Mouse (Mus musculus) 416B (cell line): ENCODE measurements around the gene Bcl9.

Experiments
- DNase-seq: peaks from one replicate; pipeline ENCODE4 v3.0.0; 2011; ENCODE audit warnings: low read depth

The Bcl9 gene

DNA sequence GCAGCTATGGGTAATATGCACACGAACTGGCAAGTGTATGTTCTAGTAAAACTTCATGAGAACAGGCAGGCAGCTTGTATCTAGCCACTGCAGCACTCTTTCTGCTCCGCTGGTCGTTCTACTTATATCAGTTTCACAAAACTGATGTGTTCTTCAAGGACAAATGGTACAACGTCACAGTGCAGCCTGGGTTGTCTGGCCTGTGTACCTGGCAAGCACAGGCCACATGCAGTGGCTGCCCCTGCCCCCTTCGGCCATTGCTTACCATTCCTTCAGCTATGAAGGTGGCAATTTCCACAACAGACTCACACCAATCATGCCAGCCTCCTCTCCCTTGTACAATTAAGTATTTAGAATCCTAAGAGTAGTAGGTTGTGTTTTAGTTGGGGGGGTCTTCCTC lies 125.1 kb downstream of the Bcl9 start:
- DNase-seq: no peak

DNA sequence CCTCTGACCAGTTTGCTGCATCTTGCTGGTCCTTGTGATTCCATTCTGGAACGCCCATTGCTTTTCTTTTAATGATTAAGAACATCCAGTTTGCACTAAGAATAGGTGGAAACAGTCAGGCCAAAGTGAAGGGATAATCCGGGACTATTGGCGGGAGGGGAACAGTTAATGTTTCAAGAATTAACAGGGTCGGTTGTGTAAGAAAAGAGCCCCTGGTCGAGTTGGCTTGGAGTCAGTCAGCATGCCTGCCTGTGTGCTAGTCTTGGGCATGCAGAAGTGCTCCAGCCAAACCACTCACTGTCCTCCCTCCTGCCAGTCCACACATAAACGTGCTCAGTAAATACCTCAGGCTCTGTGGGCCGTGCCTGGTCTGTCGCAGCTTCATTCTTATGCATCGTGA lies 125.5 kb downstream of the Bcl9 start:
- no peak for DNase-seq

GRCm38 (mm10) chr3:97171531-97171930 lies 126.2 kb downstream of the Bcl9 start:
- no peak for DNase-seq

DNA sequence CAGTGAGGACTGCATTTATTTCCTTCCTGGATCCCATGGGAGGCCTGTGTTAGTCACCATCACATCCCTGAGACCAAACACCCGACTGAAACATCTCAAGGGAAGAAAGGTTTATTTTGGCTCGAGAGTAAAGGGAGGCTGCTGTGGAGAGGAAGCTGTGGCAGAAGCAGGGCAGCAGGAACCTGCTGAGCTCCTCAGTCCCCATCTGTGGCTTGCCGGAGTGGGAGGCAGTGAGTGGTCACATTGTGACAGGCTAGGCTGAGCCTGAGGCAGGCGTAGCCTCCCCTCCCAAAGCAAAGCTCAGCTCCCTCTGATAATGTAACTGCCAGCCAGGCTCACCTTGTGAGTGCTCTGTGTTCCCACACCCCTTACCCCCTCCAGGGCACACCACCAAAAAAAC lies 130.6 kb downstream of the Bcl9 start:
- no peak for DNase-seq

GRCm38 (mm10) chr3:97164477-97164876 lies 133.2 kb downstream of the Bcl9 start:
- no peak for DNase-seq

DNA sequence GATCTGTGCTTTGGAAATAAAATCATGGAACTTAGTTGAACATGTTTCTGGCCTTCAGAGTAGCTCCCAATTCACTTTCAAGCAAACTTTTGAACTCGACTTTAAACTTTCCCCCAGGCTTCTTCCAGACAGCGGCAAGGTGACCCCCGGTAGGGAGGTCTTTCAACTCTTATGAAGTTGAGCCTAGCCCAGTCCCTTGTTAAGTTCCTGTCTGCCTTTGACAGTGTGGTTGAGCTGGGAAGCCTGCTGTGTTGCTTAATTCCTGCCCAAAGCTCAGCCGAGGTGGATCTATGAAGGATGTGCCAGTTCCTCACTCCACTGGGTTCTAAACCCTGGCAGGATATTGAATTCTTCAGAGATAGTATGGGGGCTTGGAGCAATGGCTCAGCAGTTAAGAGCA lies 135.9 kb downstream of the Bcl9 start:
- DNase-seq: no peak

DNA sequence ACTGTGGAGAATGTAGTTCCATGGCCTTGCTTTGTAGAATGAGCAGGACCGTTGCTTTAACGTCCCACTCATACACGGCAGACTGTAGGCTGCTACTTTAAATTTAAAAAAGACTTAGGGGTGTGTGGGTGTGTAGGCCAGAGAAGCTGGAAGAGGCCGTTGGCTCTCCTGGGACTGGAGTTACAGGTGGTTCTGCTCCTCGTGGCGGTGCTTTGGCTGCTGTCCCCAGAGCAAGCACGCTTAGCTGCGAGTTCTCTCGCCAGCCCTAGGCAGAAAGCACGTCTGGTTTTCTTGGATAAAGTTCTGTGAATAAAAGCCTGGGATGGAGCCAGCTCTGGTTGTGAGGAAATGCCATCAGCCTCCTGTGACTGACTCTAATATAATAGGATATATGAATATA lies 136.8 kb downstream of the Bcl9 start:
- DNase-seq: no peak

DNA sequence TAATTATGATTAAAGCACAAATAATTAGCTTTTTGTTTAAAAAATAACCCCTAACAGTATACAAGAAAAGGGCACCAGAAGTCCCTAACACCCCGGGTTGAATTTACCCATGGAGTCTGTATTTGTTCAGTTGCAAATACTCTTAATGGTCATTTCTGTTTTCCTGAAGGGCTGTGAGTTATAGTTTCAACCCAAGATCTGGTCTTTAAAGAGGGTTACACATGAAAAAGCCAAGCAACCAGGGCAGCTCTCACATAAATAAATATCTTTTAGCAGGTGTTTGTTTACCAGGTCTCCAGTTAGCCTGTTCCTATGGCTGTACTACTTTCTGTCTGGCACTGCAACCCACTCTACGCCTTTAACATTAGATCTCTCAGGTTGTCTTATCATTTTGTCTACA lies 137.7 kb downstream of the Bcl9 start:
- DNase-seq: no peak

DNA sequence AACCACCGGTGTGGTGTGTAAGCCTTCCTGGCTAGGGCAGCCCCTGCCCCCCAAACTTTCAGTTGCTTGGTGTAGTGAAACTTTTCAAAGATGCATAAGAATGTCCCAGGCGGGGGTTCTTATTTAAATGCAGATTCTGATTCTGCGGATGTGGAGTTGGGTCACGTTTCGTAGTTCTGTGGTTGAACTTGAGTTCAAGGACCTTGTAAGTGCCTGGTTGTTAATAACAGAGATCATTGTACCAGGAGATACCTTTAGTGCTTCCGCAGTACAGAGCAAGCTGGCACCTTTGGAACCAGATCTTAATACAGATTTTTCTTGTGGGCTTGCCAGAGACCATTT lies 138.2 kb downstream of the Bcl9 start:
- peak; percentile 51 for DNase-seq

DNA sequence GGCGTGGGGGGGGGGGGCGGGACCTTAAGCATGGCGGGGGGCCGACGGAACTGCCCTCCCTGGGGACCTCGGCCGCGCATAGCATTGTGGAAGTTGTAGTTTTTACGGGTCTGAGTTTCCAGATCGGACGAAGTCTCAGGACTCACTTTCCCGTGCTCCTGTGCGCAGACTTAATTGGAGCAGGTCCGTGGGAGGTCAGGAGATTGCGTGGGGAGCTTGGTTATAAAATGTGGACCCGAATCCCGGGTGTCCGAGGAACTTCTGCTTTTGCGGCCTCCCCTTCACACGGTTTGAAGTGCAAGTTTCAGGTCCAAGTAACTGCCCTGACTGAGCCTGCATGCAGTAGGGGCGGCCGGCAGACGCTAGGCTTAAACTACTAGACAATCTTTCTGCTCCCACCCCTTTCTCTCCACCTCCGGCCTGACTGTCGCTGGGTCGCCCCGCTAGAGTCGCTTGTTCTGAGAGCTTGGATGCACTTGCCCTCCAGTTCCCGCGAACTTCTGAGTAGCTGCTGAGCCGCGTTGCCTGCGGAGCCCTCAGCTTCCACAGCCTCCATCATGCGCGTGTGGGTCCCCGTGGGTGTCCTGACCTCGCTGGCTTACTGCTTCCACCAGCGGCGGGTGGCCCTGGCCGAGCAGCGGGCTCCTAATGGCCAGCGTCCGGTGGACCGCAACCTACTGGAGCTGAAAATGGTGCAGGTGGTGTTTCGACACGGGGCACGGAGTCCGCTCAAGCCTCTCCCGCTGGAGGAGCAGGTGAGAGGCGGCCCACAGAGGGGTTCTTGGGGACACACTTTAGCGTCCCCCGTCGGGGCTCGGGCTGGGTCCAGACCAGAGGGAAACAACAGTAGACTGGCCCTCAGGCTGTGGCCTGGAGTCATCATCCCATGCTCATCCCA lies 138.9 kb downstream of the Bcl9 start, which contains the start of gene Acp6:
Gene Acp6, plus strand, starts transcription at position 167 of the 898 bp plus-strand sequence.
- peak; percentile 96 for DNase-seq

GRCm38 (mm10) chr3:97157958-97158599 lies 139.6 kb downstream of the Bcl9 start:
- DNase-seq: peak; percentile 85

DNA sequence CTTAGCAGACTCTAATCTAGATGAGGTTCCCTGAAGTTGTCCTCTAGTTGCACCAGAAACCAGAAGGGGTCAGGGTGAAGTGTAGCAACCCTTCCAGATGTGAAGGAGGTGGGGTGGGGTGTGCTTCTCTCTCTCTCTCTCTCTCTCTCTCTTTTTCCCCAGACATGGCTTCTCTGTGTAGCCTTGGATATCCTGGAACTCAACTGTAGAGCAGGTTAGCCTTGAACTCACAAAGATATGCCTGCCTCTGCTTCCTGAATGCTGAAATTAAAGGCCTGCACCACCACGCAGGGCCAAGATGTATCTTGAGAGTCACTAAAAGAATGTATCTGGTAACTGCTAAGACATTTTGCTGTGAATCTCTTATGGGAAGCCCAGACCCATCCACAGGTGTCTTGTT lies 140.4 kb downstream of the Bcl9 start:
- peak; percentile 39 for DNase-seq

- no peak for DNase-seq
These were observed 141.3 kb downstream of the Bcl9 start for GRCm38 (mm10) chr3:97156431-97156830.
